Mouse (Mus musculus): ENCODE data around the gene Cdkl4. TPM values are rescaled to one million over a fixed set of nuclear protein-coding genes. Genes with fewer than 3 reads are reported as not detected.

Gene Cdkl4
- total and polyA plus RNA-seq, 3 experiments: 0.05 to 0.75 TPM; not detected in 1

GRCm38 (mm10) chr17:80477679-80478078 is 99.9 kb downstream of the Cdkl4 start:
- DNase-seq (ENCODE audit: low spot score): no peak
- H3K4me1 ChIP-seq (ENCODE audit: insufficient read depth, low read depth, low read length): peaks cover 40% of the 10 kb centered on the region

GRCm38 (mm10) chr17:80476496-80476895 is 101.1 kb downstream of the Cdkl4 start:
- no peak for DNase-seq (ENCODE audit: low spot score)
- Histone ChIP-seq H3K9me3 (replicated peaks) (no peaks in the 10 kb centered on the region), H3K27me3 (ENCODE audit: insufficient read depth, low read length) (no peaks in the 10 kb centered on the region), H3K4me3 (ENCODE audit: low read depth, low read length) (no peak overlapping the region), H3K4me1 (ENCODE audit: insufficient read depth, low read depth, low read length) (peaks cover 36% of the 10 kb centered on the region), H3K36me3 (replicated peaks) (peaks cover 39% of the 10 kb centered on the region)
- no peak for ATAC-seq (ENCODE audit: extremely low read depth, insufficient number of reproducible peaks, low FRiP score, poor library complexity, severe bottlenecking)
- TF ChIP-seq CTCF (IDR thresholded peaks at IDR 0.05; ENCODE audit: low read depth, low read length) (no peak), POLR2AphosphoS5 (IDR thresholded peaks at IDR 0.05; ENCODE audit: insufficient replicate concordance, low read depth, low read length) (no peak), TAL1 (conservative IDR thresholded peaks at IDR 0.05; ENCODE audit: low read depth, low read length) (no peak), GATA2 (IDR thresholded peaks at IDR 0.05; ENCODE audit: borderline replicate concordance, low read depth, low read length) (no peak), GATA1 (IDR thresholded peaks at IDR 0.05; ENCODE audit: borderline replicate concordance, low read length) (no peak)

More at GRCm38 (mm10) chr17:80477679-80478078, 99.9 kb downstream of the Cdkl4 start:
- Histone ChIP-seq H3K9me3 (replicated peaks) (no peaks in the 10 kb centered on the region), H3K36me3 (replicated peaks) (peaks cover 34% of the 10 kb centered on the region), H3K27me3 (ENCODE audit: insufficient read depth, low read length) (peaks cover 1% of the 10 kb centered on the region; the same call in 1 of the 2 replicates), H3K4me3 (ENCODE audit: low read depth, low read length) (no peak overlapping the region)
- ATAC-seq (ENCODE audit: extremely low read depth, insufficient number of reproducible peaks, low FRiP score, poor library complexity, severe bottlenecking): no peak
- TF ChIP-seq GATA2 (IDR thresholded peaks at IDR 0.05; ENCODE audit: borderline replicate concordance, low read depth, low read length) (no peak), GATA1 (IDR thresholded peaks at IDR 0.05; ENCODE audit: borderline replicate concordance, low read length) (no peak), TAL1 (conservative IDR thresholded peaks at IDR 0.05; ENCODE audit: low read depth, low read length) (no peak), CTCF (IDR thresholded peaks at IDR 0.05; ENCODE audit: low read depth, low read length) (no peak), POLR2AphosphoS5 (IDR thresholded peaks at IDR 0.05; ENCODE audit: insufficient replicate concordance, low read depth, low read length) (no peak)

Other genes with a start within 250 kb of the Cdkl4 start
- not detected in 2 replicates for gene Gm10190, start 204.3 kb downstream of the Cdkl4 start, total RNA-seq (2014; fragmentation: Nextera tagmentation)
- gene Gm10190, start 204.3 kb downstream of the Cdkl4 start, total RNA-seq (2017): not detected in 2 replicates
- gene Gm10190, start 204.3 kb downstream of the Cdkl4 start, polyA plus RNA-seq (2012): not detected in 2 replicates
- 54.4 and 66.9 TPM in 2 replicates for gene Sos1, start 97.4 kb downstream of the Cdkl4 start, total RNA-seq (2014; fragmentation: Nextera tagmentation)
- 8.4 and 9.1 TPM in 2 replicates for gene Sos1, start 97.4 kb downstream of the Cdkl4 start, total RNA-seq (2017)
- 3.0 and 3.2 TPM in 2 replicates for gene Sos1, start 97.4 kb downstream of the Cdkl4 start, polyA plus RNA-seq (2012)
- gene Map4k3, start 150.7 kb upstream of the Cdkl4 start, total RNA-seq (2014; fragmentation: Nextera tagmentation): 0.30 TPM in 1 of 2 replicates, not detected in the other
- 0.22 and 0.29 TPM in 2 replicates for gene Map4k3, start 150.7 kb upstream of the Cdkl4 start, total RNA-seq (2017)
- gene Map4k3, start 150.7 kb upstream of the Cdkl4 start, polyA plus RNA-seq (2012): not detected in 2 replicates